Mouse (Mus musculus) liver, embryonic 11.5 days (tissue): ENCODE results near the gene Prkcd. TPM values are rescaled to one million over a fixed set of nuclear protein-coding genes. Genes with fewer than 3 reads are reported as not detected.

Experiments
- microRNA-seq: library from miRNA; unstranded; fragments of <30 nt; microRNA quantifications from one replicate; pipeline ENCODE4, GENCODE M21; 2017; ENCODE audit warnings: borderline number of aligned reads
- polyA plus RNA-seq: library from polyadenylated mRNA; unstranded; fragments of >200 nt; fragmentation: Nextera tagmentation; extraction: Ambion mirVana; gene quantifications from 2 replicates; pipeline ENCODE4 v1.2.1, GENCODE M21; 2014

The Prkcd gene
- polyA plus RNA-seq, 1 experiment from 2014 or later: 34.7 TPM

Small RNA genes lying within 50 kb of the gene (microRNA-seq; reads per million reads assigned to microRNA genes)
- 14.4 reads per million, percentile 27 among the genes with 10 or more reads in this experiment for gene Mir3076

Other genes starting within 250 kb of the Prkcd start
- gene Dcp1a, start 146.7 kb downstream of the Prkcd start, polyA plus RNA-seq: 26.8 and 29.1 TPM in 2 replicates
- gene Cacna1d, start 134.8 kb downstream of the Prkcd start, polyA plus RNA-seq: 0.99 and 1.2 TPM in 2 replicates
- 184 and 210 TPM in 2 replicates for gene Tkt, start 77.9 kb downstream of the Prkcd start, polyA plus RNA-seq
- gene Rft1, start 28.1 kb upstream of the Prkcd start, polyA plus RNA-seq: 9.7 and 9.8 TPM in 2 replicates
- 23.0 and 24.5 TPM in 2 replicates for gene Sfmbt1, start 88.6 kb upstream of the Prkcd start, polyA plus RNA-seq
- 22.6 and 26.1 TPM in 2 replicates for gene Tmem110, start 199.4 kb upstream of the Prkcd start, polyA plus RNA-seq